Mouse (Mus musculus): Measurements from ENCODE around the gene Fam129b.

DNA sequence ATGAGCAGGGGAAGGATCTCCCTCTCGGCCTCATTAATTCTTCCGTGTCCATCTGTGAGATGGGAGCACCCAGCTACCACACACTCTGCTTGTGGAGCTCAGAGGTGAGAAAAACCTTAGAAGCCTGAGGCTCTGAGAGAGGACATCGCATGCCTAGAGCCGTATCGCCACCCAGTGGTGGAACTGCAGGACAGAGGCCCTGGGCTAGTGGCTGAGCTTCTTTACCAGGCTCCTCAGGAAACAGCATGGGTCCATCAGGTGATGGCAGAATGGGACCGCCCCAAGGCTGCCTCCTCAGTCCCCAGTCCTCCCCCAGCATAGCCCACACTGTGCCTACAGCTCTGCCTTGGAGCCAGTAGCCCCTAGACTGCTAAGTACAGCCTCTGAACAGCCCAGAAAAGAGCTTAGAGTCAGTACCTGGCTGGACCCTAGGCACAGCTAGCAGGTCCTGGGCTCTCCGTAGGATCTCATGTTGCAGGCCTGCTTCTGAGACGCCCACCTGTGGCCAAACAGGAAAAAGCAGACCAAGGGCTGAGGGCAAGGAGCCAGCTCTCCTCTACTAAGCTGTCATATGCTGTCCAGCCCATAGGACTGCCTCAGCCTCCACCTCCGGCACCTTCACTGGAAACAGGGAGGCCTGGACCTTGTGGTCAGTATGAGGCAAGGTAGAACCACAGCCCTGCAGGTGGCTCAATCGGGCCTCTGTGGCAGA lies 52.5 kb downstream of the Fam129b start:
- no peak for TF ChIP-seq CTCF (IDR thresholded peaks at IDR 0.05; ENCODE audit: low read depth, low read length)
- TF ChIP-seq TAL1 (conservative IDR thresholded peaks at IDR 0.05; ENCODE audit: low read depth, low read length) = no peak

Measured in G1E (cell line).